Mouse (Mus musculus) intestine, embryonic 14.5 days (tissue): Measurements from ENCODE around the gene Vps8. TPM values are rescaled to one million over a fixed set of nuclear protein-coding genes. Genes with fewer than 3 reads are reported as not detected.

ENCODE experiments used
- ATAC-seq: fragments of 200-750 bp; cut with Nextera tagmentation; replicated peaks from 2 replicates; pipeline ENCODE4 v1.8.0; 2017; ENCODE audit warnings: low read depth, moderate number of reproducible peaks, moderate TSS enrichment, moderate library complexity; ENCODE audit not compliant: low FRiP score, low TSS enrichment
- DNase-seq: peaks from one replicate; pipeline ENCODE4 v3.0.0-alpha.2; 2018; ENCODE audit warnings: low spot score
- H3K27ac ChIP-seq: fragments of 300-500 bp; sonication (generic); 2 replicates; pipeline ENCODE4 v1.5.1; 2014; ENCODE audit warnings: low read depth, mild to moderate bottlenecking, control low read depth
- H3K27me3 ChIP-seq: fragments of 300-500 bp; sonication (generic); replicated peaks from 2 replicates; pipeline ENCODE4 v1.6.1; 2014; ENCODE audit warnings: low read length, control low read depth; ENCODE audit not compliant: control insufficient read depth, insufficient read depth
- H3K36me3 ChIP-seq: fragments of 300-500 bp; sonication (generic); 2 replicates; pipeline ENCODE4 v1.6.1; 2014; ENCODE audit warnings: low read length, control low read depth; ENCODE audit not compliant: control insufficient read depth, insufficient read depth
- H3K4me1 ChIP-seq: fragments of 300-500 bp; sonication (generic); replicated peaks from 2 replicates; pipeline ENCODE4 v1.6.1; 2014; ENCODE audit warnings: low read length, control low read depth, mixed read lengths; ENCODE audit not compliant: control insufficient read depth, insufficient read depth
- H3K4me2 ChIP-seq: fragments of 300-500 bp; sonication (generic); 2 replicates; pipeline ENCODE4 v1.6.1; 2014; ENCODE audit warnings: low read length
- H3K4me3 ChIP-seq: fragments of 300-500 bp; sonication (generic); 2 replicates; pipeline ENCODE4 v1.5.1; 2014; ENCODE audit warnings: low read depth, low read length, control low read depth, mixed read lengths
- H3K9ac ChIP-seq: fragments of 300-500 bp; sonication (generic); 2 replicates; pipeline ENCODE4 v1.6.1; 2014; ENCODE audit warnings: mild to moderate bottlenecking, low read length
- H3K9me3 ChIP-seq: fragments of 300-500 bp; sonication (generic); 2 replicates; pipeline ENCODE4 v1.6.1; 2016; ENCODE audit warnings: low read length, control low read depth; ENCODE audit not compliant: control insufficient read depth
- WGBS: fragments of 180-500 bp; shearing (Covaris S2); extraction: QIAGEN DNeasy Blood & Tissue Kit; methylation state at CpG from one replicate; pipeline ENCODE4 v1.1.7; 2014; 5-methylcytosine and 5-hydroxymethylcytosine counted together
- polyA plus RNA-seq: library from polyadenylated mRNA; unstranded; fragments of >200 nt; fragmentation: Nextera tagmentation; extraction: Ambion mirVana; gene quantifications from 2 replicates; pipeline ENCODE4 v1.2.1, GENCODE M21; 2014

The Vps8 gene
- polyA plus RNA-seq, 1 experiment from 2014 or later = 14.4 TPM

DNA sequence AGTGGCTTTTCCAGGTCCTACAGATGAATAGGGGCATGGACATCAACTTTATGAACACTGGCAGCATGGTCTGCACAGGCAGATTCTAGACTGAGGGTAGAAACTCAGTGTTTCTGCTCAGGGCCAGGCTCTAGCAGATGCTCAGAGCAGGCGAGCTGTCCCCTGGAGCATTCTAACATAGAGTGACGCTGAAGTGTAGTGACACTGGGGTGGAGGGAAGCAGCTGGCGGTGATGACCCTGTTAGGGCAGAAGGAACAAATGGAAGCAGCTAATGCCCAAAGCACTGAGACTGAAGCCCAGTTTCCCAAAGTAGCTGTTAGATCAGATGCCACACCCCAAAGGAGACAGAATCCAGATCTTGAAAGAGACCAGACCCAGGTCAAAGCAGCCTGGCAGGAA lies 223.6 kb downstream of the Vps8 start:
- H3K9me3 ChIP-seq = no peaks in the 10 kb centered on the region
- no peak overlapping the region for H3K4me3 ChIP-seq
- H3K27me3 ChIP-seq = no peaks in the 10 kb centered on the region
- H3K9ac ChIP-seq = no peak overlapping the region
- no peak for DNase-seq
- H3K27ac ChIP-seq = no peak overlapping the region
- H3K4me1 ChIP-seq = peaks cover 18% of the 10 kb centered on the region
- no peak for ATAC-seq
- 71% methylated on average over 3 of the region's 3 CpGs for WGBS
- H3K4me2 ChIP-seq = no peak overlapping the region
- H3K36me3 ChIP-seq = peaks cover 6% of the 10 kb centered on the region; the same call in 1 of the 2 replicates

- no peak overlapping the region for H3K4me3 ChIP-seq
- H3K9ac ChIP-seq = no peak overlapping the region
- ATAC-seq (no peak), DNase-seq (no peak)
- no peak overlapping the region for H3K27ac ChIP-seq
- no peak overlapping the region for H3K4me2 ChIP-seq
- no peaks in the 10 kb centered on the region for H3K9me3 ChIP-seq
- peaks cover 18% of the 10 kb centered on the region for H3K36me3 ChIP-seq
- H3K4me1 ChIP-seq = peaks cover 14% of the 10 kb centered on the region
- no peaks in the 10 kb centered on the region for H3K27me3 ChIP-seq
- WGBS = 87% methylated on average over 4 of the region's 4 CpGs
Observed at GRCm38 (mm10) chr16:21648800-21649199, 225.9 kb downstream of the Vps8 start.

GRCm38 (mm10) chr16:21650289-21650688 lies 227.4 kb downstream of the Vps8 start:
- DNase-seq (no peak), ATAC-seq (no peak)
- no peak overlapping the region for H3K4me2 ChIP-seq
- no peaks in the 10 kb centered on the region for H3K4me1 ChIP-seq
- H3K9ac ChIP-seq = no peak overlapping the region
- 87% methylated on average over 3 of the region's 3 CpGs for WGBS
- H3K36me3 ChIP-seq = peaks cover 18% of the 10 kb centered on the region
- no peak overlapping the region for H3K4me3 ChIP-seq
- no peak overlapping the region for H3K27ac ChIP-seq
- no peaks in the 10 kb centered on the region for H3K9me3 ChIP-seq
- no peaks in the 10 kb centered on the region for H3K27me3 ChIP-seq

DNA sequence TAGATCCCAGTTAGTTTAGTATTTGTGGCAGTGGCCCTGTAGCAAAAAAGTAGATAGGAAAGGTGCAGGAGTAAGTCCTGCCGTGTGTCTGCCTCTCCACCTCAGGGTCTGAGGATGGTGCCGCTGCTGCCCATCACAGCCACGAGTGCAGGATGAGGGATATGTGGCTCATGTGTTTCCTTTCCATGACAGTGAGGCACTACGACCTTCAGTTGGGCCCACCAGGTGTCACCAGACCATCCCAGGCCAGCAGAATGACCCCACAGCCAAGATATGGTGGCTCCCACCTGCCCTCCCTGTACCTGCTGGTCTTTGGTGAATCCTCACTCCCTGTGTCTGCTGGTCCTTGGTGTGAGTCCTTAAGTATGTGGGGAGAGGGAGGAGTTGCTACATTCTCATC lies 228.2 kb downstream of the Vps8 start:
- DNase-seq (no peak), ATAC-seq (no peak)
- H3K4me2 ChIP-seq = no peak overlapping the region
- no peak overlapping the region for H3K4me3 ChIP-seq
- no peak overlapping the region for H3K27ac ChIP-seq
- H3K9ac ChIP-seq = no peak overlapping the region
- H3K9me3 ChIP-seq = no peaks in the 10 kb centered on the region
- 82% methylated on average over 4 of the region's 4 CpGs for whole genome bisulfite sequencing
- H3K36me3 ChIP-seq = peaks cover 18% of the 10 kb centered on the region
- no peaks in the 10 kb centered on the region for H3K27me3 ChIP-seq
- H3K4me1 ChIP-seq = no peaks in the 10 kb centered on the region

DNA sequence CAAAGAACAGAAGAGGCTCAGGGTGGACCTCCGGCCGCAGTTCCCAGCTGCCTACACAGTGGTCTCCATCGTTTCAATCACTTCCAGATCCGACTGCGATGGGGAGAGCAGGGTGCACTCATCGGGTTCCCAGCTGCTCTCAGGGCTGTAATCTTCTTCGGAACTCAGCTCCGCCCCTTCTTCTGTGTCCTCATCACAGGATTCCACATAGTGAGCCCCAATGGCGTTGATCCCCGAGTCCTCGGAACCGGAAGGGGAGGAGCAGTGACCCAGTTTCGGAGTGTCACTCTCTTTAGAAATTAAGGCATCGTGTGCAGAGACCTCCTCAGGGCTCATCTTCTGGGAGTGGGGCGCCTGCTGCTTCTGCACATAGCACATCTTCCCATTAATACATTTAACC lies 230.2 kb downstream of the Vps8 start:
- no peak overlapping the region for H3K4me3 ChIP-seq
- ATAC-seq (no peak), DNase-seq (no peak)
- WGBS = 81% methylated on average over 15 of the region's 15 CpGs
- peaks cover 18% of the 10 kb centered on the region for H3K36me3 ChIP-seq
- H3K9ac ChIP-seq = no peak overlapping the region
- H3K4me2 ChIP-seq = no peak overlapping the region
- no peaks in the 10 kb centered on the region for H3K27me3 ChIP-seq
- no peaks in the 10 kb centered on the region for H3K9me3 ChIP-seq
- no peak overlapping the region for H3K27ac ChIP-seq
- no peaks in the 10 kb centered on the region for H3K4me1 ChIP-seq

- H3K27ac ChIP-seq = no peak overlapping the region
- H3K4me1 ChIP-seq = no peaks in the 10 kb centered on the region
- H3K9me3 ChIP-seq = no peaks in the 10 kb centered on the region
- peaks cover 18% of the 10 kb centered on the region; the same call in 1 of the 2 replicates for H3K36me3 ChIP-seq
- H3K4me3 ChIP-seq = no peak overlapping the region
- H3K9ac ChIP-seq = no peak overlapping the region
- 78% methylated on average over 5 of the region's 5 CpGs for WGBS
- no peak for DNase-seq
- H3K27me3 ChIP-seq = no peaks in the 10 kb centered on the region
- no peak overlapping the region for H3K4me2 ChIP-seq
- ATAC-seq = no peak
Observed at GRCm38 (mm10) chr16:21654384-21654783, 231.5 kb downstream of the Vps8 start.

GRCm38 (mm10) chr16:21655291-21655690 lies 232.4 kb downstream of the Vps8 start:
- no peaks in the 10 kb centered on the region for H3K4me1 ChIP-seq
- 61% methylated on average over 6 of the region's 6 CpGs for WGBS
- no peak overlapping the region for H3K4me3 ChIP-seq
- ATAC-seq (no peak), DNase-seq (no peak)
- no peak overlapping the region for H3K27ac ChIP-seq
- H3K27me3 ChIP-seq = no peaks in the 10 kb centered on the region
- no peak overlapping the region for H3K9ac ChIP-seq
- H3K4me2 ChIP-seq = no peak overlapping the region
- no peaks in the 10 kb centered on the region for H3K9me3 ChIP-seq
- peaks cover 18% of the 10 kb centered on the region; the same call in 1 of the 2 replicates for H3K36me3 ChIP-seq

DNA sequence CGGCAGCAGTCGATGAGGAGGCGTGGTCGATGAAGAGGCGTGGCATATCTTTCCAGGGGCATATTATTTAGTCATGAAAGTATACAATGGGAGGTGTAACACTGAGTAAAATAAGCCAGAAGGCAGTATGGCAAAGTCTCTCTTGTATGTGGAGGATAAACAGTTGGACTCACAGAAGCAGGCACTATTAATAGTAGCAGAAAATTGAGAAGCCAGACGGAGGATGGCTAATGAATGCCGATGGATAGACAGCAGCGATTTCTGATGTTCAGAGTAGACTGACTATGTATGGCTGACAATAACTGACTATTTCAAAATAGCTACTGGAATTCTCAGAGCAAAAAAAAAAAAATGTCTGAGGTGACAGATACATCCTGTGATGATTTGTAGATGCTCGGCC lies 233.0 kb downstream of the Vps8 start:
- DNase-seq (no peak), ATAC-seq (no peak)
- 84% methylated on average over 9 of the region's 9 CpGs for WGBS
- H3K36me3 ChIP-seq = peaks cover 17% of the 10 kb centered on the region; the same call in 1 of the 2 replicates
- no peak overlapping the region for H3K27ac ChIP-seq
- H3K27me3 ChIP-seq = no peaks in the 10 kb centered on the region
- H3K4me3 ChIP-seq = no peak overlapping the region
- H3K4me1 ChIP-seq = no peaks in the 10 kb centered on the region
- H3K9ac ChIP-seq = no peak overlapping the region
- no peaks in the 10 kb centered on the region for H3K9me3 ChIP-seq
- H3K4me2 ChIP-seq = no peak overlapping the region

- Histone ChIP-seq H3K4me3 (no peak overlapping the region), H3K36me3 (no peaks in the 10 kb centered on the region), H3K27ac (no peak overlapping the region), H3K4me1 (no peaks in the 10 kb centered on the region), H3K27me3 (no peaks in the 10 kb centered on the region), H3K4me2 (no peak overlapping the region), H3K9ac (no peak overlapping the region), H3K9me3 (peaks cover 3% of the 10 kb centered on the region; the same call in 1 of the 2 replicates)
- DNase-seq (no peak), ATAC-seq (no peak)
- 38% methylated on average over 18 of the region's 18 CpGs for WGBS
Observed at GRCm38 (mm10) chr16:21664633-21665363, 241.9 kb downstream of the Vps8 start.
